Mouse (Mus musculus) thymus, adult 2 months (tissue): ENCODE results near the gene Smad5.

Experiments
- CTCF ChIP-seq: fragments of 200-500 bp; IDR thresholded peaks from 2 replicates; pipeline ENCODE4 v1.5.1; 2012; ENCODE audit warnings: mild to moderate bottlenecking, control low read depth, low read length, moderate library complexity, borderline replicate concordance; ENCODE audit not compliant: control insufficient read depth, poor library complexity, insufficient read depth; ENCODE audit errors: extremely low read depth
- POLR2A ChIP-seq: fragments of 200-500 bp; IDR thresholded peaks from 2 replicates; pipeline ENCODE4 v1.6.1; 2012; ENCODE audit warnings: mild to moderate bottlenecking, low read length, control low read depth, moderate library complexity; ENCODE audit not compliant: control insufficient read depth, poor library complexity, insufficient read depth; ENCODE audit errors: extremely low read depth

GRCm38 (mm10) chr13:56664256-56665170, 38.3 kb upstream of the Smad5 start:
- TF ChIP-seq CTCF (no peak), POLR2A (no peak)
